Mouse (Mus musculus): ENCODE results near the gene Gar1.

Gene Gar1

GRCm38 (mm10) chr3:129831035-129831568 lies at the start of gene Gar1:
TSS of gene Gar1 (minus strand) at chr3:129831396.
- peak; percentile 94 for DNase-seq

GRCm38 (mm10) chr3:129879913-129880312 lies 48.7 kb upstream of the Gar1 start:
- DNase-seq = no peak

GRCm38 (mm10) chr3:129879131-129879757 lies 48.0 kb upstream of the Gar1 start:
- DNase-seq = no peak

GRCm38 (mm10) chr3:129878405-129879021 lies 47.3 kb upstream of the Gar1 start, which contains the start of gene Pla2g12a:
TSS of gene Pla2g12a (plus strand) at chr3:129878606.
- DNase-seq = peak; percentile 89

- no peak for DNase-seq
Observed at GRCm38 (mm10) chr3:129877327-129877726, 46.1 kb upstream of the Gar1 start.

GRCm38 (mm10) chr3:129863698-129864097 lies 32.5 kb upstream of the Gar1 start:
- DNase-seq = no peak

GRCm38 (mm10) chr3:129862592-129862991 lies 31.4 kb upstream of the Gar1 start:
- no peak for DNase-seq

- DNase-seq = no peak
Observed at GRCm38 (mm10) chr3:129846846-129847245, 15.7 kb upstream of the Gar1 start.

- DNase-seq = no peak
Observed at GRCm38 (mm10) chr3:129845868-129846267, 14.7 kb upstream of the Gar1 start.

- no peak for DNase-seq
Observed at GRCm38 (mm10) chr3:129838017-129838416, 6.8 kb upstream of the Gar1 start.

GRCm38 (mm10) chr3:129836965-129837364 lies 5.8 kb upstream of the Gar1 start:
- DNase-seq = no peak

GRCm38 (mm10) chr3:129836051-129836697 lies 5.0 kb upstream of the Gar1 start:
- no peak for DNase-seq

GRCm38 (mm10) chr3:129835388-129835934 lies 4.3 kb upstream of the Gar1 start, which contains the start of gene Cfi:
TSS of gene Cfi (plus strand) at chr3:129835884.
- DNase-seq = no peak

GRCm38 (mm10) chr3:129830626-129831025 lies 570 bp downstream of the Gar1 start:
- no peak for DNase-seq

GRCm38 (mm10) chr3:129827691-129828090 lies 3.5 kb downstream of the Gar1 start:
- DNase-seq = no peak

- no peak for DNase-seq
Observed at GRCm38 (mm10) chr3:129826691-129827090, 4.5 kb downstream of the Gar1 start.

GRCm38 (mm10) chr3:129824891-129825290 lies 6.3 kb downstream of the Gar1 start:
- no peak for DNase-seq

GRCm38 (mm10) chr3:129824146-129824545 lies 7.0 kb downstream of the Gar1 start:
- no peak for DNase-seq

GRCm38 (mm10) chr3:129823293-129823692 lies 7.9 kb downstream of the Gar1 start:
- DNase-seq = peak; percentile 9

- no peak for DNase-seq
Observed at GRCm38 (mm10) chr3:129822206-129822775, 8.9 kb downstream of the Gar1 start, which contains the start of gene Rrh. TSS of gene Rrh (minus strand) at chr3:129822587.

- no peak for DNase-seq
Observed at GRCm38 (mm10) chr3:129821736-129822135, 9.5 kb downstream of the Gar1 start.

- DNase-seq = no peak
Observed at GRCm38 (mm10) chr3:129820847-129821246, 10.3 kb downstream of the Gar1 start.

- DNase-seq = no peak
Observed at GRCm38 (mm10) chr3:129803765-129804164, 27.4 kb downstream of the Gar1 start, which contains the start of gene Lrit3. TSS of gene Lrit3 (minus strand) at chr3:129804030.
